Mouse (Mus musculus) C2C12 (cell line): Measurements from ENCODE around the gene Rnf38.

ENCODE experiments used
- CEBPB ChIP-seq: IDR thresholded peaks from one replicate; pipeline ENCODE4 v1.6.1; 2011; ENCODE audit warnings: low read depth, mild to moderate bottlenecking, control low read depth, moderate library complexity
- CTCF ChIP-seq: IDR thresholded peaks from one replicate; pipeline ENCODE4 v1.5.1; 2011; ENCODE audit not compliant: control insufficient read depth, insufficient read depth, insufficient read length
- FOSL1 ChIP-seq: IDR thresholded peaks from one replicate; pipeline ENCODE4 v1.8.0; 2011; ENCODE audit warnings: mild to moderate bottlenecking, low read length; ENCODE audit not compliant: poor library complexity, insufficient read depth, severe bottlenecking
- MAX ChIP-seq: IDR thresholded peaks from one replicate; pipeline ENCODE4 v1.6.1; 2011; ENCODE audit warnings: mild to moderate bottlenecking, control low read depth
- MYOD1 ChIP-seq: IDR thresholded peaks from one replicate; pipeline ENCODE4 v1.6.1; 2011; ENCODE audit warnings: low read depth; ENCODE audit not compliant: control insufficient read depth, insufficient read length
- MYOG ChIP-seq: IDR thresholded peaks from one replicate; pipeline ENCODE4 v1.6.1; 2011; ENCODE audit not compliant: control insufficient read depth, insufficient read length; ENCODE audit errors: extremely low read depth
- USF1 ChIP-seq: IDR thresholded peaks from one replicate; pipeline ENCODE4 v1.6.1; 2011; ENCODE audit warnings: low read depth, mild to moderate bottlenecking, control low read depth, moderate library complexity

GRCm38 (mm10) chr4:44168816-44169215 is 64.8 kb downstream of the Rnf38 start:
- TF ChIP-seq CTCF (no peak), USF1 (no peak), MAX (no peak), MYOG (no peak), MYOD1 (no peak), CEBPB (no peak), FOSL1 (no peak)
